Mouse (Mus musculus) midbrain, embryonic 10.5 days (tissue): ENCODE data around the gene Bicdl1. TPM values are rescaled to one million over a fixed set of nuclear protein-coding genes. Genes with fewer than 3 reads are reported as not detected.

Experiments used
- DNase-seq: peaks from one replicate; pipeline ENCODE4 v3.0.0-alpha.2; 2017; ENCODE audit warnings: low spot score
- H3K27ac ChIP-seq: fragments of 300-500 bp; sonication (generic); replicated peaks from 2 replicates; pipeline ENCODE4 v1.5.1; 2016; ENCODE audit warnings: mild to moderate bottlenecking
- H3K27me3 ChIP-seq: fragments of 300-500 bp; sonication (generic); 2 replicates; pipeline ENCODE4 v1.6.1; 2016; ENCODE audit warnings: low read depth, mild to moderate bottlenecking; ENCODE audit not compliant: poor library complexity, severe bottlenecking
- H3K36me3 ChIP-seq: fragments of 300-500 bp; sonication (generic); 2 replicates; pipeline ENCODE4 v1.6.1; 2016; ENCODE audit warnings: mild to moderate bottlenecking, moderate library complexity
- H3K4me1 ChIP-seq: fragments of 300-500 bp; sonication (generic); 2 replicates; pipeline ENCODE4 v1.6.1; 2016
- H3K4me3 ChIP-seq: fragments of 300-500 bp; sonication (generic); 2 replicates; pipeline ENCODE4 v1.5.1; 2016; ENCODE audit warnings: mild to moderate bottlenecking, moderate library complexity
- H3K9me3 ChIP-seq: fragments of 300-500 bp; sonication (generic); replicated peaks from 2 replicates; pipeline ENCODE4 v1.6.1; 2016; ENCODE audit warnings: mild to moderate bottlenecking
- WGBS: fragments of 180-500 bp; shearing (Covaris S2); methylation state at CpG from one replicate; pipeline ENCODE4 v1.1.7; 2016; 5-methylcytosine and 5-hydroxymethylcytosine counted together
- polyA plus RNA-seq: library from polyadenylated mRNA; unstranded; fragments of >200 nt; fragmentation: Nextera tagmentation; extraction: Ambion mirVana; gene quantifications from 2 replicates; pipeline ENCODE4 v1.2.1, GENCODE M21; 2016

The Bicdl1 gene
- polyA plus RNA-seq, 1 experiment from 2014 or later, result 12.1 TPM

GRCm38 (mm10) chr5:115693271-115693670 is 38.1 kb downstream of the Bicdl1 start:
- peaks cover 22% of the 10 kb centered on the region for H3K4me1 ChIP-seq
- no peaks in the 10 kb centered on the region for H3K27me3 ChIP-seq
- 40% methylated on average over 3 of the region's 3 CpGs for WGBS
- DNase-seq, result no peak
- H3K9me3 ChIP-seq, result no peaks in the 10 kb centered on the region
- H3K36me3 ChIP-seq, result no peaks in the 10 kb centered on the region
- no peak overlapping the region for H3K27ac ChIP-seq
- H3K4me3 ChIP-seq, result no peak overlapping the region

- WGBS, result 38% methylated on average over 7 of the region's 7 CpGs
- Histone ChIP-seq H3K9me3 (no peaks in the 10 kb centered on the region), H3K27me3 (no peaks in the 10 kb centered on the region), H3K4me3 (no peak overlapping the region), H3K4me1 (peaks cover 20% of the 10 kb centered on the region), H3K36me3 (no peaks in the 10 kb centered on the region), H3K27ac (no peak overlapping the region)
- no peak for DNase-seq
Measured at GRCm38 (mm10) chr5:115686716-115687115, 44.7 kb downstream of the Bicdl1 start.

- no peaks in the 10 kb centered on the region for H3K9me3 ChIP-seq
- peaks cover 20% of the 10 kb centered on the region for H3K4me1 ChIP-seq
- no peak overlapping the region for H3K27ac ChIP-seq
- no peaks in the 10 kb centered on the region for H3K36me3 ChIP-seq
- no peaks in the 10 kb centered on the region for H3K27me3 ChIP-seq
- 86% methylated on average over 10 of the region's 10 CpGs for WGBS
- no peak for DNase-seq
- no peak overlapping the region for H3K4me3 ChIP-seq
Measured at GRCm38 (mm10) chr5:115685126-115685525, 46.3 kb downstream of the Bicdl1 start.

- no peaks in the 10 kb centered on the region for H3K9me3 ChIP-seq
Measured at GRCm38 (mm10) chr5:115671846-115672245, 59.6 kb downstream of the Bicdl1 start.

GRCm38 (mm10) chr5:115670406-115670805 is 61.0 kb downstream of the Bicdl1 start:
- Histone ChIP-seq H3K36me3 (no peaks in the 10 kb centered on the region), H3K27me3 (no peaks in the 10 kb centered on the region), H3K4me3 (no peak overlapping the region), H3K27ac (no peak overlapping the region), H3K9me3 (no peaks in the 10 kb centered on the region), H3K4me1 (peaks cover 34% of the 10 kb centered on the region)
- WGBS, result 77% methylated on average over 2 of the region's 2 CpGs
- DNase-seq, result no peak

More at GRCm38 (mm10) chr5:115671846-115672245, 59.6 kb downstream of the Bicdl1 start:
- Histone ChIP-seq H3K4me1 (peaks cover 29% of the 10 kb centered on the region), H3K27ac (no peak overlapping the region), H3K4me3 (no peak overlapping the region), H3K27me3 (no peaks in the 10 kb centered on the region), H3K36me3 (no peaks in the 10 kb centered on the region)
- DNase-seq, result no peak
- WGBS, result 78% methylated on average over 8 of the region's 8 CpGs

- Histone ChIP-seq H3K4me3 (no peak overlapping the region), H3K36me3 (no peaks in the 10 kb centered on the region), H3K9me3 (no peaks in the 10 kb centered on the region), H3K4me1 (peaks cover 34% of the 10 kb centered on the region), H3K27ac (no peak overlapping the region; the same call in 1 of the 2 replicates), H3K27me3 (no peaks in the 10 kb centered on the region)
- WGBS, result 89% methylated on average over 11 of the region's 11 CpGs
- no peak for DNase-seq
Measured at GRCm38 (mm10) chr5:115669974-115670373, 61.4 kb downstream of the Bicdl1 start.

- H3K4me1 ChIP-seq, result peaks cover 34% of the 10 kb centered on the region
- H3K4me3 ChIP-seq, result no peak overlapping the region
- 0 out of 2 replicates have a peak overlapping the region, but pooled peaks have one; percentile 24 for H3K27ac ChIP-seq
- H3K9me3 ChIP-seq, result no peaks in the 10 kb centered on the region
- H3K36me3 ChIP-seq, result no peaks in the 10 kb centered on the region
- 84% methylated on average over 12 of the region's 12 CpGs for WGBS
- H3K27me3 ChIP-seq, result no peaks in the 10 kb centered on the region
- no peak for DNase-seq
Measured at GRCm38 (mm10) chr5:115668986-115669385, 62.4 kb downstream of the Bicdl1 start.

GRCm38 (mm10) chr5:115667894-115668293 is 63.5 kb downstream of the Bicdl1 start:
- WGBS, result 4% methylated on average over 5 of the region's 7 CpGs
- peaks cover 34% of the 10 kb centered on the region for H3K4me1 ChIP-seq
- H3K27ac ChIP-seq, result peak overlapping the region; percentile 24; the same call in 1 of the 2 replicates

GRCm38 (mm10) chr5:115667210-115667609 is 64.2 kb downstream of the Bicdl1 start:
- no peaks in the 10 kb centered on the region for H3K36me3 ChIP-seq
- no peaks in the 10 kb centered on the region for H3K9me3 ChIP-seq
- no peak overlapping the region for H3K4me3 ChIP-seq
- peak overlapping the region; percentile 14; the same call in 1 of the 2 replicates for H3K27ac ChIP-seq
- H3K27me3 ChIP-seq, result no peaks in the 10 kb centered on the region
- WGBS, result 70% methylated on average over 8 of the region's 8 CpGs
- peaks cover 34% of the 10 kb centered on the region for H3K4me1 ChIP-seq
- DNase-seq, result no peak

More at GRCm38 (mm10) chr5:115667894-115668293, 63.5 kb downstream of the Bicdl1 start:
- no peaks in the 10 kb centered on the region for H3K27me3 ChIP-seq
- no peaks in the 10 kb centered on the region for H3K9me3 ChIP-seq
- no peak overlapping the region for H3K4me3 ChIP-seq
- DNase-seq, result peak; percentile 38
- no peaks in the 10 kb centered on the region for H3K36me3 ChIP-seq

- Histone ChIP-seq H3K4me3 (no peak overlapping the region), H3K36me3 (no peaks in the 10 kb centered on the region), H3K27ac (0 out of 2 replicates have a peak overlapping the region, but pooled peaks have one; percentile 19), H3K27me3 (no peaks in the 10 kb centered on the region), H3K9me3 (no peaks in the 10 kb centered on the region), H3K4me1 (peaks cover 33% of the 10 kb centered on the region)
- DNase-seq, result no peak
- WGBS, result 76% methylated on average over 8 of the region's 8 CpGs
Measured at GRCm38 (mm10) chr5:115666366-115667065, 64.9 kb downstream of the Bicdl1 start.

GRCm38 (mm10) chr5:115662658-115663057 is 68.8 kb downstream of the Bicdl1 start:
- no peaks in the 10 kb centered on the region for H3K36me3 ChIP-seq
- H3K27me3 ChIP-seq, result no peaks in the 10 kb centered on the region
- H3K9me3 ChIP-seq, result no peaks in the 10 kb centered on the region
- no peak overlapping the region for H3K4me3 ChIP-seq
- no peak for DNase-seq
- H3K4me1 ChIP-seq, result peaks cover 10% of the 10 kb centered on the region
- H3K27ac ChIP-seq, result no peak overlapping the region
- WGBS, result 87% methylated on average over 22 of the region's 22 CpGs

GRCm38 (mm10) chr5:115658352-115658751 is 73.1 kb downstream of the Bicdl1 start:
- Histone ChIP-seq H3K27me3 (no peaks in the 10 kb centered on the region), H3K27ac (no peak overlapping the region), H3K4me1 (peaks cover 5% of the 10 kb centered on the region), H3K36me3 (no peaks in the 10 kb centered on the region), H3K4me3 (no peak overlapping the region), H3K9me3 (no peaks in the 10 kb centered on the region)
- WGBS, result 91% methylated on average over 6 of the region's 6 CpGs
- DNase-seq, result no peak

- Histone ChIP-seq H3K4me3 (no peak overlapping the region), H3K9me3 (no peaks in the 10 kb centered on the region), H3K4me1 (peaks cover 10% of the 10 kb centered on the region), H3K36me3 (no peaks in the 10 kb centered on the region), H3K27me3 (no peaks in the 10 kb centered on the region), H3K27ac (no peak overlapping the region)
- DNase-seq, result no peak
- WGBS, result 100% methylated on average over 1 of the region's 1 CpGs
Measured at GRCm38 (mm10) chr5:115657234-115657633, 74.2 kb downstream of the Bicdl1 start.
